Mouse (Mus musculus): ENCODE measurements around the gene Tmem253.

DNA sequence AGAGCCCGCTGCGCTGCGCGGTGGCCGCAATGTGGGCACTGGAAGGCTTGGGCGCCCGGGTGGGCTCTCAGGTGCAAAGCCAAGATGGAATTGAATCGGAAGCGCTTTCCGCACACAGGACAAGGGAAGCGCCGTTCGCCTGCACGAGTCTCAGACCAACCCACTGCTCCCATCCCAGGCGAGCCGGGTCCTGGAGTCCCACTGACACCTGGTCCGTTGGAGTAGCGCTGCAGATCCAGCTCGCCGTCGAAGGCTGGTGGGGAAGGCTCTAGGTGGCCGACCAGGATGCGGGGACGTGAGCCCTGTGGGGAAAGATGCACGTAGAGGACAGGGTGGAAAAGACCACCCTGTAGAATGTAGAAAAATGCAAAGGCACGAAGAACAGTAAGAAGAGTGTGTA lies 6.1 kb upstream of the Tmem253 start:
- no peak for TF ChIP-seq CTCF (IDR thresholded peaks at IDR 0.05; ENCODE audit: low read depth)
- no peak for TF ChIP-seq EP300 (IDR thresholded peaks at IDR 0.05; ENCODE audit: low read depth)

Measured in liver, postnatal 0 days (tissue).